Mouse (Mus musculus): ENCODE data around the gene Gm11114. TPM values are rescaled to one million over a fixed set of nuclear protein-coding genes. Genes with fewer than 3 reads are reported as not detected.
A peak's percentile ranks its signal among the peaks of the same experiment; 100 is the strongest.

Gene Gm11114
- not detected for polyA plus RNA-seq (2017; shearing (Covaris generic))

- no peak for ATAC-seq
These were observed at the start of gene Gm11114 for GRCm38 (mm10) chr9:85312473-85312872. Gene Gm11114, plus strand, starts transcription at chr9:85312773.

- ATAC-seq: no peak
These were observed 45.7 kb upstream of the Gm11114 start for GRCm38 (mm10) chr9:85266847-85267246.

- ATAC-seq: no peak
These were observed 38.5 kb upstream of the Gm11114 start for GRCm38 (mm10) chr9:85274114-85274513.

- no peak for ATAC-seq
These were observed 9.7 kb upstream of the Gm11114 start for GRCm38 (mm10) chr9:85302849-85303248.

- ATAC-seq: no peak
These were observed 9.2 kb upstream of the Gm11114 start for GRCm38 (mm10) chr9:85303378-85303777.

- ATAC-seq: no peak
These were observed 3.5 kb downstream of the Gm11114 start for GRCm38 (mm10) chr9:85316122-85316521.

- ATAC-seq: no peak
These were observed 7.8 kb downstream of the Gm11114 start for GRCm38 (mm10) chr9:85320167-85320951.

GRCm38 (mm10) chr9:85324158-85324875 lies 11.7 kb downstream of the Gm11114 start:
- no peak for ATAC-seq

- ATAC-seq: no peak
These were observed 12.8 kb downstream of the Gm11114 start for GRCm38 (mm10) chr9:85325201-85325868.

- ATAC-seq: peak; percentile 0
These were observed 14.0 kb downstream of the Gm11114 start for GRCm38 (mm10) chr9:85326292-85327241.

- peak; percentile 78 for ATAC-seq
These were observed 15.0 kb downstream of the Gm11114 start, which contains the start of gene Tent5a for GRCm38 (mm10) chr9:85327242-85328211. Gene Tent5a, minus strand, starts transcription at chr9:85327348.

- ATAC-seq: peak; percentile 46
These were observed 15.7 kb downstream of the Gm11114 start for GRCm38 (mm10) chr9:85328259-85328658.

GRCm38 (mm10) chr9:85331521-85331920 lies 18.9 kb downstream of the Gm11114 start:
- ATAC-seq: no peak

- no peak for ATAC-seq
These were observed 23.5 kb downstream of the Gm11114 start for GRCm38 (mm10) chr9:85336046-85336445.

GRCm38 (mm10) chr9:85340303-85340702 lies 27.7 kb downstream of the Gm11114 start:
- ATAC-seq: peak; percentile 52

GRCm38 (mm10) chr9:85342892-85343785 lies 30.6 kb downstream of the Gm11114 start:
- ATAC-seq: no peak

GRCm38 (mm10) chr9:85347823-85348523 lies 35.4 kb downstream of the Gm11114 start:
- ATAC-seq: no peak

GRCm38 (mm10) chr9:85355559-85355958 lies 43.0 kb downstream of the Gm11114 start:
- ATAC-seq: no peak
